Mouse (Mus musculus) left cerebral cortex, postnatal 10 days (tissue): ENCODE results near the gene Irf7. TPM values are rescaled to one million over a fixed set of nuclear protein-coding genes. Genes with fewer than 3 reads are reported as not detected.

Experiments
- microRNA-seq: library from miRNA; unstranded; fragments of <30 nt; microRNA quantifications from one replicate; pipeline ENCODE4 v1.2.0, GENCODE M21; 2022
- total RNA-seq, 2 experiments: library from RNA; stranded (reverse); gene quantifications; 2 replicates each; pipeline ENCODE4 v1.2.3; 2021

Irf7 gene
- total RNA-seq, 2 experiments from 2014 or later: 0.22 to 0.58 TPM

Small RNA genes lying within 50 kb of the gene (microRNA-seq; reads per million reads assigned to microRNA genes)
- 179 reads per million, percentile 62 among the genes with 10 or more reads in this experiment for gene Mir210

Other genes starting within 250 kb of the Irf7 start
- gene Ifitm6, start 248.6 kb downstream of the Irf7 start, total RNA-seq: not detected
- gene Gm17387, start 237.3 kb downstream of the Irf7 start, total RNA-seq: not detected
- gene B4galnt4, start 205.4 kb downstream of the Irf7 start, total RNA-seq: 100 to 1,000 TPM; 107 to 110 TPM
- not detected for gene Pkp3, start 188.3 kb downstream of the Irf7 start, total RNA-seq
- gene Sigirr, start 165.9 kb downstream of the Irf7 start, total RNA-seq: 1 to 10 TPM; 2.3 to 2.8 TPM
- not detected for gene Ano9, start 148.7 kb downstream of the Irf7 start, total RNA-seq
- 10 to 100 TPM; 48.4 to 54.0 TPM for gene Ptdss2, start 144.1 kb downstream of the Irf7 start, total RNA-seq
- gene Rnh1, start 93.6 kb downstream of the Irf7 start, total RNA-seq: 10 to 100 TPM; 20.8 TPM
- 100 to 1,000 TPM; 246 to 262 TPM for gene Hras, start 72.5 kb downstream of the Irf7 start, total RNA-seq
- gene Lrrc56, start 72.3 kb downstream of the Irf7 start, total RNA-seq: 1 to 10 TPM; 4.7 to 4.9 TPM
- gene Lmntd2, start 52.4 kb downstream of the Irf7 start, total RNA-seq: not detected
- gene Rassf7, start 50.6 kb downstream of the Irf7 start, total RNA-seq: under 1 TPM; 0.58 to 0.69 TPM
- gene Phrf1, start 37.7 kb downstream of the Irf7 start, total RNA-seq: 10 to 100 TPM; 63.6 to 69.6 TPM
- not detected for gene Cdhr5, start 10.3 kb upstream of the Irf7 start, total RNA-seq
- not detected for gene Sct, start 12.7 kb upstream of the Irf7 start, total RNA-seq
- under 1 TPM; 0.15 to 0.36 TPM for gene Drd4, start 25.5 kb upstream of the Irf7 start, total RNA-seq
- 100 to 1,000 TPM; 258 to 269 TPM for gene Deaf1, start 61.2 kb upstream of the Irf7 start, total RNA-seq
- 10 to 100 TPM; 21.6 to 23.5 TPM for gene Tmem80, start 61.3 kb upstream of the Irf7 start, total RNA-seq
- 1 to 10 TPM; 1.1 to 1.4 TPM for gene Eps8l2, start 72.4 kb upstream of the Irf7 start, total RNA-seq
- gene Taldo1, start 125.7 kb upstream of the Irf7 start, total RNA-seq: 100 to 1,000 TPM; 113 to 114 TPM
- gene Gatd1, start 147.7 kb upstream of the Irf7 start, total RNA-seq: 10 to 100 TPM; 38.2 to 39.5 TPM
- 100 to 1,000 TPM; 267 to 296 TPM for gene Cend1, start 163.0 kb upstream of the Irf7 start, total RNA-seq
- 100 to 1,000 TPM; 286 to 306 TPM for gene Slc25a22, start 171.4 kb upstream of the Irf7 start, total RNA-seq
- gene Pidd1, start 177.5 kb upstream of the Irf7 start, total RNA-seq: 1 to 10 TPM; 1.8 to 2.0 TPM
- gene Rplp2, start 180.9 kb upstream of the Irf7 start, total RNA-seq: 100 to 1,000 TPM; 687 to 705 TPM
- gene Pnpla2, start 188.7 kb upstream of the Irf7 start, total RNA-seq: 10 to 100 TPM; 19.2 to 25.5 TPM
- gene Cracr2b, start 194.6 kb upstream of the Irf7 start, total RNA-seq: 1 to 10 TPM; 3.4 to 5.8 TPM
- 10 to 100 TPM; 31.8 to 33.7 TPM for gene Cd151, start 200.9 kb upstream of the Irf7 start, total RNA-seq
- 10 to 100 TPM; 43.8 to 45.0 TPM for gene Polr2l, start 208.7 kb upstream of the Irf7 start, total RNA-seq
- gene Tspan4, start 208.8 kb upstream of the Irf7 start, total RNA-seq: 10 to 100 TPM; 29.0 to 35.4 TPM